In the genomic region with DNA sequence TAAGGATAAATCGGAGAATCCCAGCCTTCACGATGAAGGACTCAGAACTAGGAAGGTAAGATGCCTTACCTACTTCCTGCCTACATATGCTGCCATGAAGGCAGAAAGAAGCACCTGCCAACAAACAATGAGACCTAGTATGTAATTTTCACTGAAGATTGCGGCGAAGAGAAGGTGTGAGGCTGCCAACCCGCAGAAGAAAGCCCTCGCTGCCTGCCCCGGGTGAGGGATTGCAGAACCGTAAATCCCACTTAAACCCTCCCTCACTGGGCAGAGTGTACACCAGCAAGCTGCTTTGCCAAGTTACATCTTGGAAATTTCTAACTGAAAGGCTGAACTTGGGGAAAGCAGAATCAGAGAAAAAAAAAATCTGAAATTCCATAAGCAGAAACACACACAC, we compare ENCODE assay signal across 16 mouse cellular contexts.
"Had no signal": no experiment of that assay in that cellular context is flagged by ENCODE, and none has a peak within 500 bp of the region (broad histone marks: within the 10 kb centered on the region; RNA-seq: fewer than 3 reads in every experiment).

No protein-coding gene starts in this region.

- H3K4me3 ChIP-seq: neural tube, embryonic 13.5 days; neural tube, embryonic 15.5 days; stomach, embryonic 15.5 days had no signal

- H3K9me3 ChIP-seq: neural tube, embryonic 13.5 days; neural tube, embryonic 15.5 days; stomach, embryonic 15.5 days had no signal

- H3K36me3 ChIP-seq: neural tube, embryonic 13.5 days; neural tube, embryonic 15.5 days; stomach, embryonic 15.5 days had no signal

- H3K27ac ChIP-seq: neural tube, embryonic 13.5 days; neural tube, embryonic 15.5 days; stomach, embryonic 15.5 days; stomach, postnatal 0 days had no signal

- H3K4me2 ChIP-seq: neural tube, embryonic 13.5 days; neural tube, embryonic 15.5 days; stomach, embryonic 15.5 days had no signal

- H3K4me1 ChIP-seq: neural tube, embryonic 15.5 days; stomach, embryonic 15.5 days had no signal

- H3K9ac ChIP-seq: neural tube, embryonic 13.5 days; neural tube, embryonic 15.5 days; stomach, embryonic 15.5 days had no signal

- DNase-seq: retina, postnatal 1 day; right cerebral cortex, adult 18-20 months; right cerebral cortex, postnatal 14 days; right cerebral cortex, postnatal 25 days; right cerebral cortex, postnatal 4 days; spleen, adult 18-20 months; thymus, adult 18-20 months; thymus, adult 2 months; thymus, postnatal 14 days; thymus, postnatal 25 days; thymus, postnatal 36 days; thymus, postnatal 4 days had no signal

- H3K27me3 ChIP-seq: neural tube, embryonic 13.5 days; neural tube, embryonic 15.5 days; stomach, embryonic 15.5 days had no signal
